Mouse (Mus musculus) retina, embryonic 14.5 days (tissue): ENCODE results near the gene Psmg3.

Experiments used
- DNase-seq: peaks from one replicate; pipeline ENCODE4 v3.0.0-alpha.2; 2015; ENCODE audit warnings: low spot score

Psmg3 gene

DNA sequence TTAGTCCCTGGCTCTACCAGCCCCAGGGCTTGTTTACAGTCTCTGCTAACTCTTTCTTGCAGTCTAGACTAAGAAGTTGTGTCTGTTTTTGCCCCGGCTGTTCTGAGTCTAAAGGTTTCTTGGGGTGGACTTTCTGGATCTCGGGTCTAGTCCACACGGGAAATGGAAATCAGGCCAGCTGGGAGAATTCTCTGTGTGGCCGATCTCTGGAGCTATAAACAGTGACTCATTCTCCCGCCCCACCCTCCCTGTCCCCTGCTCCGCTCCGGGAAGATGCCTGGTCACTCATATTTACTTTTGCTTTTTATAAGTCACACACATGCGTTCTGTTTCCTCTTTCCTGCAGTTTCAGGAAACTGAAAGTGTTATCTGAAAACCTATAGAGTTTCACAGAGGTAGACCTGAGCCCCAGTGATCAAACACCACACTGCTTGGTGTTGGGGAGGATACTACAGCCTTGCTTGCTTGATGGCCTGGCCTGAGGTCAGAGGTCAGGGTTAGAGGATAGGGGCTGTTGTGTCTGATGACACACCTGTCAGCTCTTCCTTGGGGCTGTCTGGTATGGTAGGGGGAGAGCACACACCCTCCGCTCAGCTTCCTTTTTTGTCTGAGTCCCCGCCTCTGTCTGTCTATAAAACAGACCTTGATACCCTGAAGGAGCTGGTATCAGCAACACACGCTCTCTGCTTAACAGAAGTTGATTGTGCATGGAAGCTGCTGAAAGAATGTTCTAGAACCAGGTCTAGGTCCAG lies 33.2 kb downstream of the Psmg3 start:
- no peak for DNase-seq

DNA sequence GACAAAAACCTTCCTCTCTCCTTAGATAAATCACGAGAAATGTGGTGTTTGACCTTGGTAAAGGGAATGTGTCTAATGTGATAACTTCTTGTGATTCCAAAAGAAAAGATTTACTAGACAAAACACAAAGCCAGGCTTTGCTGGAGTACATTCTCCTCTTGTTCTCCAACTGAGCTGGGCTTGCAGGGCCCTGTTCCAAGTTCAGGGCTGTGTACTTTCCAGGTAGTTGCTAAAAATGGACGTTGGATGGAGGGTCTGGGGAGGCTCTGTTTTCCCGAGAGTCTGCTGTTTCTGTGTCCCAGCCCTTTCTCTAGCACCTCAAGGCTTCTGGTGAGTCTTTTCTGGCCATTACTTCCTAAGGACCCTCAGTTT lies 33.7 kb downstream of the Psmg3 start:
- DNase-seq: no peak

DNA sequence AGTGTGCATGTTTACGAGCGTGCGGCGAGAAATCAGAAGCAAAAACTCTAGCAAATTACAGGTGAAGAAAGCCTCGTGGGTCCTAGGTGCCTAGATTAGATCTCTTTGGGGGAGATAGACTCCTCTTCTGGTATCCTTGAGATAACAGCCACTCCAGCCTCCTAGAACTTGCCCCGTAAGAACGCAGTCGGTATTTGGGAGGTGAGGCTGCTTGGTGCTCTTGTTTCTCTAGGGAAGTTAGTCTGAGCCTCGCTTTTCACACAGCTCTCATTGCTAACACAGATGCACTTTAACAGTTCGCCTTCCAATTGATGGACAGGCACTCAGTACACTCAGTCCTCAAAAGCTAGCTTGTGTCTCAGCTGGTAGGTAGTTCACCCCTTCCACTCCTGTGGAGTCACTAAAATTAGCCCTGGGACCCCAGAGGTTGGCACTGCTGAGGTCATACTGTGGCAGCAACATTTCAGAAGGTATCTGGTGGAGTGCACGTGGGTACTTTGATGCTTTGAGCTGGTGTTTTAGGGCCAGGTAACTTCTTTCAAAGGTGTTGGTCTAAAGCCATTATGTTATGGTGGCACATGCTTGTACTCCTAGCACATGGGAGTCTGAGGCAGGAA lies 34.4 kb downstream of the Psmg3 start:
- no peak for DNase-seq

DNA sequence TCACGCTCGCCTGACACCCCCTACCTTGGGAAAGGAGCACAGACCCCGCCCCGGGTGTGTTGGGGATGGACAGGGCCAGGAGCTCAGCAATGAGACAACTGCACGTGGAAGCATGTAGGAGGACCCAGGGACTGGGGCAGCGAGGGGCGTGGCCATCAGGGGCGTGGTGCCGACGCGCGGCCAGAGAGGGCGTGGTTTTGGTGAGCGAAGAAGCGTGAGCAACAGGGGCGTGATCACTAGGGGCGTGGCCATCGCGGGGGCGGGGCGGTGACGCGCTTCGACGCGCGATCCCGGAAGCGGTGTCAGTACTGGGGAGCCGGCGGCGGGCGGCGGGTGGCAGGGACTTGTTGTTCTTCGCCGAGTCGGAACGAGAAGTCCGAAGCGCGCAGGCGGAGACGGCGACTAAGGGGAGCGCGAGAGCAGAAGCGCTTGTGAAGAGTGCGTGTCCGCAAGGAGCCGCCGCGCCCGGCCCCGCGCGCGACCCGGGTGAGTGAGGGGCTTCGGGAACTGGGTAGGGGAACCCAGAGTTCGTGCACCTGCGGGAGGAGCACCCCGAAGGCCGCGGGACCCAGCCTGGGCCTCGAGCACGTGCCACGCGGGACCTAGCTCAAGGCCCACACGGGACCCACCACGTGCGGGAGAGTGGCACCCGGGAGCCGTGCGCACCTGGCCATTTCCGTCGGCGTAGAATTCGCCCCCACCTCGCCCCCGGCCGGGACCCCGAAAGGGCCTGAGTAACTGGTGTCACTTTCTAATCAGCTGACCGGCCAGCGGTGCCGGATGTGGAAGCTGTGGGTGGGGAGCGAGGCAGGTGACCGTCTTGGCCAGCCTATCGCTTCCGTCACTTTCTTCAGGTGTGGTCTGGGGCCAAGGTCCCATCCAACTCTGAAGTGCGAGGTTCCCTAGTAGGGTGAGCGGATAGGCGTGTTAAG lies 35.2 kb downstream of the Psmg3 start, which contains the start of gene Mafk:
Gene Mafk, plus strand, starts transcription at position 287 of the 932 bp plus-strand sequence.
- DNase-seq: peak; percentile 96

DNA sequence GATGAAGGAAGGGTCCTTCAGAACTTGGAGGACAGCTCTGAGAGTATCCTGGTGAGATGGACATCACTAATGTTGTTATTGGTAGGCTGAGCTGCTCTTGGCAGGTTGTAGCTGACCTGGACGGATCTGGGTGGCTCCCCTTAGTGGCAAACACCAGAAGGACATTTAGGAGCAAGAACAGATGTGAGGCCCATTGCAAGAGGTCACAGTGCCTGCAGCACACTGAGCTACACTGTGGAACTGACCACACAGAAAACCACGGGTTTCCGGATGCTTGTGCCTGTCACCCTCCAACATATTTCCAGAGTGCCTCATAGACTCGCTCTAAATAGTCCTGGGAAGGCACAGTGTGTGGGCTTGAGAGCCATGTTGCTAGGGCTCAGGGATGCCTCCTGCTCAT lies 37.2 kb downstream of the Psmg3 start:
- no peak for DNase-seq

DNA sequence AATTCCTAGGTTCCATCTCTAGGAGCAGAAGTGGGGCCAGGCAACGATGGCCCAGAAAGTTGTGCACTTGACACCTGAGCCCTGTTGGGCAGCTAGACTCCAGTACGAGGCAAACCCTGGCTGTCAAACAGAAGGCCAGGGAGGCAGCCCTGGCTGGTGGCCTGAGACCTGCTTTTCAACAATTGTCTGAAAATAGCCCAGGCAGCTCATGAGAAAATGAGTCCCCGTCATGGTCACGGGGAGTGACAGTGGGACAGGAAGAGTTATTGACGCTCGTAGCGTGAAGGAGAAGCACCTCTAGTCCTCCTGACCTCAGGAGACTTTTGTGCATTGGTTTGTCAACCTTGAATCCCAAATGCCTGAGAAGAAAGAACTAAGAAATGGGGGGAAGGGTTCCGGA lies 45.3 kb downstream of the Psmg3 start:
- no peak for DNase-seq

DNA sequence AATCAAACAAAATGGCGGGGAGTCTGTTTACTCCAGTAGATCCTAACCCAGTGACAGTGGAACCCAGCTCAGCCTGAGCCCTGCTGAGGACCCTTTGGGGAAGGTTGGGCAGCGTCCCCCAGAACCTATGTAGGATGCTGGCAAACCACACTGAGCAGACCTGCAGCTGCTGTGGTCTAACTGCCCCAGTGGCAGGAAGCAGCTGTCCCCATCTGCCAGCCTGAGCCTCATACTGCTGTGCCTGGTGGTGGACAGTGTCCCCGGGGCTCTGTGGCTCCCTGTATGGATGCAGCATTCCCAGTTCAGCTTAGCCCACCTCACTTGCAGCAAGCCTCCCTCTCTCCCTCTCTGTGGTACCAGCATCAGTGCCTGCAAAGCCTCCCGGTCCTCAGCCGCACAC lies 49.7 kb downstream of the Psmg3 start:
- no peak for DNase-seq

DNA sequence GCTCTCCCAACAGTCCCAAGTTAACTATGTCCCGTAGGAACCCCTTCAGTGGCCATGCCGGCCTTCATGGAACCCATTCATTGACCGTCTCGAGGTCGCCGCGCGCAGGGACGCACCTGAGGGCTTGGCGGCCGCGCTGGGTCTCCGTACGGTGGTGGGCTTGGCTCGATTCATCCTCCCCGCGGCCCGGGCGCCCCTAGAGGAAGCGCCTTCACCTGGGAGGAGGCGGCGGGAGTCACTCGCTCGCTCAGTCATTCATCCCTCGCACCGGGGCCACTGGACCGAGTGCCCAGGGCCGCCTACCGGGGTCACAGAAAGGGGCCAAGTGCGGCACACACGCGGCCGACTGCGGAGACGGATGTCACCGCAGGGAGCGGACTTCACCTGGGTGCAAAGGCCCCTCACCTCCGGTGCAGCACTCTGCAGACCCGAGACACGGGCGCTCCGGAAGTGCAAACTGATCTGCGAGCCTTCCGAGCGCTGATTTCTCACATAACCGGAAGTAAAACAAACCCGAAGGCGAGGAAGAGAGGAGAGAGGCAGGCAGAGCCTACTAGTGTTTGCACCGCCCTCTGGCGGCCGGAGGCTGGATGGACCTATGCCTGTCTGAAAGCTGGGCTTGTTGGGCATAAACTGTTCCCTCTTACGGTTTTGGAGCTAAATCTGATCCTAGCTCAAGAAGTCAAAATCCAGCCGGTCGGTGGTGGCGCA lies 51.3 kb downstream of the Psmg3 start, which contains the start of gene Ints1:
Gene Ints1, minus strand, starts transcription at position 459 of the 711 bp plus-strand sequence.
- peak; percentile 99 for DNase-seq
